Mouse (Mus musculus) hindbrain, postnatal 0 days (tissue): ENCODE results near the gene Nsg2. TPM values are rescaled to one million over a fixed set of nuclear protein-coding genes. Genes with fewer than 3 reads are reported as not detected.

ENCODE experiments used
- ATAC-seq: fragments of 200-750 bp; cut with Nextera tagmentation; 2 replicates; pipeline ENCODE4 v1.8.0; 2017; ENCODE audit warnings: mild to moderate bottlenecking, moderate TSS enrichment, moderate library complexity
- DNase-seq: peaks from one replicate; pipeline ENCODE4 v3.0.0-alpha.2; 2015; ENCODE audit warnings: low spot score
- H3K27ac ChIP-seq: fragments of 300-500 bp; sonication (generic); 2 replicates; pipeline ENCODE4 v1.5.1; 2014; ENCODE audit warnings: mild to moderate bottlenecking
- H3K27me3 ChIP-seq: fragments of 300-500 bp; sonication (generic); 2 replicates; pipeline ENCODE4 v1.6.1; 2014; ENCODE audit warnings: low read length, mixed read lengths; ENCODE audit not compliant: insufficient read depth
- H3K36me3 ChIP-seq: fragments of 300-500 bp; sonication (generic); 2 replicates; pipeline ENCODE4 v1.6.1; 2014; ENCODE audit warnings: low read length, mixed read lengths; ENCODE audit not compliant: insufficient read depth
- H3K4me1 ChIP-seq: fragments of 300-500 bp; sonication (generic); 2 replicates; pipeline ENCODE4 v1.6.1; 2014; ENCODE audit warnings: antibody characterized with exemption, low read length, mixed read lengths; ENCODE audit not compliant: insufficient read depth
- H3K4me2 ChIP-seq: fragments of 300-500 bp; sonication (generic); 2 replicates; pipeline ENCODE4 v1.6.1; 2014; ENCODE audit warnings: low read depth, mild to moderate bottlenecking, low read length, moderate library complexity, mixed read lengths
- H3K4me3 ChIP-seq: fragments of 300-500 bp; sonication (generic); 2 replicates; pipeline ENCODE4 v1.5.1; 2014; ENCODE audit warnings: low read length
- H3K9ac ChIP-seq: fragments of 300-500 bp; sonication (generic); replicated peaks from 2 replicates; pipeline ENCODE4 v1.6.1; 2014; ENCODE audit warnings: mild to moderate bottlenecking, low read length, moderate library complexity, mixed read lengths
- H3K9me3 ChIP-seq: fragments of 300-500 bp; sonication (generic); 2 replicates; pipeline ENCODE4 v1.6.1; 2016; ENCODE audit warnings: low read length, mixed read lengths
- CTCF ChIP-seq: IDR thresholded peaks from 2 replicates; pipeline ENCODE4 v1.5.1; 2016; ENCODE audit warnings: antibody characterized with exemption, control low read depth, low read depth
- WGBS: fragments of 180-500 bp; shearing (Covaris S2); extraction: QIAGEN DNeasy Blood & Tissue Kit; methylation state at CpG from one replicate; pipeline ENCODE4 v1.1.7; 2014; 5-methylcytosine and 5-hydroxymethylcytosine counted together
- polyA plus RNA-seq: library from polyadenylated mRNA; unstranded; fragments of >200 nt; fragmentation: Nextera tagmentation; extraction: Ambion mirVana; gene quantifications from 2 replicates; pipeline ENCODE4 v1.2.1, GENCODE M21; 2015
- total RNA-seq: library from RNA; depleted of rRNA; stranded (reverse); fragments of >200 nt; gene quantifications from 2 replicates; pipeline ENCODE4 v1.2.3, GENCODE M21; 2014

Nsg2 gene
- total and polyA plus RNA-seq, 2 experiments from 2014 or later, result 433 to 646 TPM

- TF ChIP-seq CTCF, result no peak
- Histone ChIP-seq H3K27ac (peak overlapping the region; percentile 83), H3K4me2 (no peak overlapping the region), H3K36me3 (0 out of 2 replicates have a peak, but pooled peaks cover 3% of the 10 kb centered on the region), H3K9ac (0 out of 2 replicates have a peak overlapping the region, but pooled peaks have one; percentile 28), H3K4me3 (no peak overlapping the region), H3K9me3 (no peaks in the 10 kb centered on the region), H3K27me3 (no peaks in the 10 kb centered on the region), H3K4me1 (peaks cover 14% of the 10 kb centered on the region)
- DNase-seq, result peak; percentile 71
- ATAC-seq, result peak; percentile 56; the same call in 1 of the 2 replicates
- 9% methylated on average over 10 of the region's 10 CpGs for WGBS
Measured at GRCm38 (mm10) chr11:32063775-32064510, 63.7 kb downstream of the Nsg2 start.

DNA sequence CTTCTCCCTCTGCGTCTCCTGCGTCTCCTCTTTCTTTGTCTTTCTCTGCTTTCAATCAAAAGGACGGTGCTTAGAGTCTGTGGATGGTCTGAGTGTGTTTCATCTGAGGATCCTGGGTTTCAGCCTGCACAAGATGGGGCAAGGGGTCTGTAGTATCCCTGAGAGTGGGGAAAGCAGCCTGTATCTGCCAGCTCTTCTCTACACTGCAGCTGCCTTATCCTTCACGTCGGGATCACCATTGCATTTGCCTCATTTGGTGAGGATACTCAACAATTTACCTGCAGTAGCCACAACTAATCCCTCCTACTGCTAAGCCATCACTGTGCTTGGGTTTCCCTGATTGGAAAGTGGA lies 64.2 kb downstream of the Nsg2 start:
- Histone ChIP-seq H3K9ac (no peak overlapping the region), H3K4me1 (peaks cover 14% of the 10 kb centered on the region), H3K4me3 (no peak overlapping the region), H3K27ac (peak overlapping the region; percentile 83), H3K27me3 (no peaks in the 10 kb centered on the region), H3K9me3 (no peaks in the 10 kb centered on the region), H3K36me3 (0 out of 2 replicates have a peak, but pooled peaks cover 3% of the 10 kb centered on the region), H3K4me2 (no peak overlapping the region)
- no peak for DNase-seq
- ATAC-seq, result peak; percentile 42; the same call in 1 of the 2 replicates
- no peak for TF ChIP-seq CTCF
- 16% methylated on average over 5 of the region's 5 CpGs for WGBS

GRCm38 (mm10) chr11:32068736-32069490 lies 68.7 kb downstream of the Nsg2 start:
- no peak for DNase-seq
- Histone ChIP-seq H3K27ac (peak overlapping the region; percentile 22; the same call in 1 of the 2 replicates), H3K9ac (no peak overlapping the region)

DNA sequence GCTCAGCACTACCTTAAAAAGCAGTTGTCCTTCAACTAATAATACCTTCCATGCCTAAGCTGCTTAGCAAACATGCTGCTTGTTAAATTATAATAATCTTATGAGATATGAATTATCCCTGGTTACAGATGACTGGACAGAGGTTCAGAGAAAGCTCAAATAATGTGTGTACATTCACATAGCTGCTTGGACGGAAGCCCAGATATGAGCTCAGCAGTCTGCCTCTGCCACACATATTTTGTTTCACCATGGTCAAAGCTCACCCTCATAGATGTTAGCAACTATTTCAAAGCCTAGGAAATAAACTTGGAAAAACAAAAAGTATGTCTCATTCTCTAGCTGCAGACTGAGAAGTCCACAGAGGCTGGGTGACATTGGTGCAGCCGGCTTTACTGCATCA lies 74.9 kb downstream of the Nsg2 start:
- ATAC-seq (no peak), DNase-seq (peak; percentile 36)
- H3K27me3 ChIP-seq, result no peaks in the 10 kb centered on the region
- no peaks in the 10 kb centered on the region for H3K9me3 ChIP-seq
- no peak overlapping the region for H3K4me2 ChIP-seq
- WGBS, result 67% methylated on average over 2 of the region's 2 CpGs
- no peak for TF ChIP-seq CTCF
- no peak overlapping the region for H3K9ac ChIP-seq
- H3K4me3 ChIP-seq, result no peak overlapping the region
- no peaks in the 10 kb centered on the region for H3K36me3 ChIP-seq
- H3K4me1 ChIP-seq, result no peaks in the 10 kb centered on the region
- H3K27ac ChIP-seq, result no peak overlapping the region

More at GRCm38 (mm10) chr11:32068736-32069490, 68.7 kb downstream of the Nsg2 start:
- 57% methylated on average over 12 of the region's 12 CpGs for WGBS
- ATAC-seq, result no peak
- TF ChIP-seq CTCF, result no peak
- H3K4me2 ChIP-seq, result no peak overlapping the region
- no peaks in the 10 kb centered on the region for H3K36me3 ChIP-seq
- H3K4me3 ChIP-seq, result no peak overlapping the region
- peaks cover 5% of the 10 kb centered on the region for H3K4me1 ChIP-seq
- no peaks in the 10 kb centered on the region for H3K27me3 ChIP-seq
- no peaks in the 10 kb centered on the region for H3K9me3 ChIP-seq

GRCm38 (mm10) chr11:32083462-32083861 lies 83.2 kb downstream of the Nsg2 start:
- Histone ChIP-seq H3K9ac (no peak overlapping the region), H3K4me3 (no peak overlapping the region), H3K27ac (no peak overlapping the region), H3K36me3 (no peaks in the 10 kb centered on the region), H3K27me3 (no peaks in the 10 kb centered on the region), H3K4me1 (peaks cover 9% of the 10 kb centered on the region; the same call in 1 of the 2 replicates), H3K4me2 (no peak overlapping the region), H3K9me3 (no peaks in the 10 kb centered on the region)
- ATAC-seq (no peak), DNase-seq (no peak)
- TF ChIP-seq CTCF, result no peak
- 63% methylated on average over 3 of the region's 3 CpGs for WGBS

DNA sequence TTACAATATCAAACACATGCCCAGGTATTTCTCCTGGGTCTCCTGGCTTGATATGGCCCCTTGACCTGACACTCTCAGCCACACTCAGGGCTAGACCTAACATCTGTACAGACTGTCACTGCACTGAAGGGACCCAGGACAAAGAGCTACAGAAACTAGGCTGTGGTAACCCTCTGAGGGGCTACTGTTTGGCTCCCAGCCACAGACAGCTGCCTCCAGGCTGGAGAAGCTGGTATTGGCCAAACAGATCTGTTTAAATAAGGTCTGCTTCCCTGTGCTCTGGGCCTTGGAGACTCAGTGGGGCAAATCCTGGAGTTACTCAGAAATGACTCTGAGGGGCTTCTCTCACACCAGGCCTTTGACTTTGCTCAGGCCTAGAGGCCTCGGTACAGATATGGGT lies 86.3 kb downstream of the Nsg2 start:
- ATAC-seq, result 0 out of 2 replicates have a peak, but pooled peaks have one; percentile 19
- H3K27ac ChIP-seq, result peak overlapping the region; percentile 85
- WGBS, result 39% methylated on average over 1 of the region's 1 CpGs
- no peak overlapping the region for H3K9ac ChIP-seq
- TF ChIP-seq CTCF, result no peak
- no peaks in the 10 kb centered on the region for H3K27me3 ChIP-seq
- no peak for DNase-seq
- H3K4me2 ChIP-seq, result no peak overlapping the region
- H3K4me1 ChIP-seq, result peaks cover 9% of the 10 kb centered on the region; the same call in 1 of the 2 replicates
- no peaks in the 10 kb centered on the region for H3K9me3 ChIP-seq
- H3K36me3 ChIP-seq, result no peaks in the 10 kb centered on the region
- H3K4me3 ChIP-seq, result no peak overlapping the region
